Mouse (Mus musculus) bone marrow, adult 2 months (tissue): ENCODE results near the gene Amd1.

Source experiments
- CTCF ChIP-seq: fragments of 200-500 bp; IDR thresholded peaks from 2 replicates; pipeline ENCODE4 v1.5.1; 2011; ENCODE audit warnings: low read length, control low read depth; ENCODE audit not compliant: control insufficient read depth, insufficient read depth
- POLR2A ChIP-seq: fragments of 200-500 bp; IDR thresholded peaks from 2 replicates; pipeline ENCODE4 v1.6.1; 2011; ENCODE audit warnings: low read depth, mild to moderate bottlenecking, control low read depth, low read length, borderline replicate concordance; ENCODE audit not compliant: control insufficient read depth

DNA sequence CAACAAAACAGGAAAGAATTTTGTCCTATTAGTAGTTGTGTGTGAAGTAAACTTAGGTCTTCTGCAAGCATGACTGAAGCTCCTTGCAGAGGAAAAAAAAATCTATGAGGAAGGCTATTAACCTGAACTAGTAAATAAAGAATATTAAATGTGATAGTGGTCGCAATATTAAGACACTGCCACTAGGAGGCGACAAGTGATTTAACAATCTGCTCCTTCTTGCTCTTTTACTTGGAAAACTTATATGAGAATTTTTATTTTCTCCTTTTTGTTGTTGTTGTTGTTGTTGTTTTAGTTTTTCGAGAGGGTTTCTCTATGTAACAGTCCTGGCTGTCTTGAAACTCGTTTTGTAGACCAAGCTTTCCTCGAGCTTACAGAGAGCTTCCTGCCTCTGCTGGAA is 43.0 kb downstream of the Amd1 start:
- TF ChIP-seq CTCF: no peak
- no peak for TF ChIP-seq POLR2A
